Mouse (Mus musculus): ENCODE results near the gene Prkcb.

DNA sequence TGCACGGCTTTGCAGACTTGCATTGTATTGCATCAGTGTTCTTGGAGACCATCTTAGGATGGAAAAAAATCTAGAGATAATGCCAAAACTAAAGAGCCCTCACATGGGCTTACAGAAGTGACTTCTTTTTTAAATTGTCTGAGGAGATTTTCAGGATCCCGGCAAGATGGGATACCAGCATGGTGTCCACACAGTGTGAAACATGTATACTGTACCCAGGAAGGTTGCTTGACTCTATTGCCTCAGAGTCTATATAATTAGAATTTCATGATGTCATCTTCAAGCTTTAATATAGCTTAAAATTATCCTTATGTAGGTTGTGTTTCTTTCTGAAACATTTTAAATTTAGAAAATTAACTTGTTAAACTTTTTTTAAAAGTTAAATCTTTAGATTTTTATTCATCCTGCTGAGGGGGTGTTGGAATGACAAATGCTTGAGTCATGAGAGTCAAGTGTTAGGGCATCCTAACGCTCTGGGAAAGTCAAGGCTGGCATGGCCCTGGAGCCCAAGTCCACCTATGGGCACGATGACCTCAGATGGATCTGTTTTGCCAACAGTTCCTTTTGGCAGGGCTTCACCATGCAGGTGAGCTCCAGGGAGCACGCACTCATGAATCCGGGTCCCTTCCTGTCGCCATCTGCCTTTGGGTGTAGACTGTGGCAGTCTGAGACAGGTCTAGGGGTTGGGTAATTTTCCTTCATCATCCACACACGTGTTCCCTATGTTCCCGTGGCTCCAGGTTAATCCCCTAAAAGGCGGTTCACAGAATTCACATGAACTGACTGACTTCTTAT lies 92.0 kb downstream of the Prkcb start:
- TF ChIP-seq CTCF (IDR thresholded peaks at IDR 0.05; ENCODE audit: control insufficient read depth, insufficient read depth, insufficient read length) (no peak), USF1 (IDR thresholded peaks at IDR 0.05; ENCODE audit: low read depth) (no peak), MYOD1 (IDR thresholded peaks at IDR 0.05; ENCODE audit: control insufficient read depth, insufficient read length, low read depth) (no peak)
